ENCODE assay signal across 8 mouse cellular contexts in the genomic region with DNA sequence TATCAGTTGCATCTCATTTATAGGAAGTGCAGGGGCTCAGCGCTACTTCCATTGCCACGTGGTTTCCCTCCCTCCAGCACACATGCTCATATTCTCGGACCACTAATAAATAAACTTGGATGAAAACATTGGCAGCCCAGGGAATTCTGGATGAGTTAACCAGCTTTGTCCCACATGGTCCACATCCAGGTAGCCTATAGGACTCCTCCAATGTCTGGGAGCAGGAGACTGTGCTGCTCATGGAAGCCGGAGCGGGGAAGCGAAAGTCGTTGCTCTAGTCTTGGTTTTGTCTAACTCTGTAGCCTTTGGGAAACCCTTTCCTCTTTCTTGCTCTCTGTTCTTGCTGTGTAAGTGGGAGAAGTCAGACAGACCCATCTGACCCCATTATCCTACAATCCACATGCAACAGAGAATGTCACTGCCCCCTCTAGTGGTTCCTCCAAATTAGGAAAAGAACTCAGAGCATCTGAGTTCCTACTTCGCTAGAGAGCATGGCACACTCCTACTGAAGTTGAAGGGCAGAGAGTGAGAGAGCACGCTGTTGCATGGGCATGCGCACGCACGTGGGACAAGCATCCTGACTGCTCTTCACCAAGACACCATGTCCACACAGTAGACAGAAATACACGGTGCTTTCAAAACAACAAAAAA. TPM values are rescaled to one million over a fixed set of nuclear protein-coding genes. Genes with fewer than 3 reads are reported as not detected.
A peak's percentile ranks its signal among the peaks of the same experiment; 100 is the strongest.
DNase-seq lines count a peak whose midpoint lies in the region; ATAC-seq lines count a peak whose summit lies in the region.

No protein-coding gene starts in this region.

- DNase-seq in gastrocnemius, adult 18-20 months (ENCODE audit: low spot score): peak; percentile 14
- no peak for DNase-seq in gastrocnemius, adult 8-10 months (ENCODE audit: low spot score in 2 of 2)
- DNase-seq in ovary, postnatal 14 days (ENCODE audit: low spot score): peak; percentile 53
- no peak for DNase-seq in ovary, postnatal 36 days (ENCODE audit: low spot score)
- peak; percentile 48 for DNase-seq in forelimb bud, embryonic 11.5 days (ENCODE audit: low read depth, low spot score)
- no peak for DNase-seq in urinary bladder, postnatal 25 days (ENCODE audit: low spot score)
- no peak for DNase-seq in spleen, adult 12 weeks (ENCODE audit: low spot score)

- ATAC-seq in megakaryocyte-erythroid progenitor cell, adult 5-6 weeks (replicated peaks; ENCODE audit: low FRiP score, low TSS enrichment, poor library complexity, severe bottlenecking): peak; percentile 75

RNA-seq across cellular contexts. Expression of gene Rab3gap2, which starts 16.7 kb away (rescaled TPM):
- total RNA-seq in gastrocnemius, adult 18-20 months (2021): 10 to 100 TPM; 17.6 to 17.8 TPM
- 10 to 100 TPM; 17.5 to 20.7 (median 17.7) TPM for total RNA-seq in gastrocnemius, adult 8-10 months (2022)
- 40.5 and 55.1 TPM in 2 replicates for total RNA-seq in megakaryocyte-erythroid progenitor cell, adult 5-6 weeks (2014; fragmentation: Nextera tagmentation)
- total RNA-seq in megakaryocyte-erythroid progenitor cell, adult 5-6 weeks (2017): 41.1 and 41.6 TPM in 2 replicates

Comparison
In these comparisons a context has a peak if more than half of its experiments do, and no peak if none do; other contexts are left out.
1. DNase-seq: peak in gastrocnemius, adult 18-20 months (single experiment), ovary, postnatal 14 days (single experiment) and forelimb bud, embryonic 11.5 days (single experiment); none in gastrocnemius, adult 8-10 months (0 of 2), ovary, postnatal 36 days (single experiment), urinary bladder, postnatal 25 days (single experiment) and spleen, adult 12 weeks (single experiment).